Mouse (Mus musculus) heart, embryonic 11.5 days (tissue): ENCODE measurements around the gene Triap1. TPM values are rescaled to one million over a fixed set of nuclear protein-coding genes. Genes with fewer than 3 reads are reported as not detected.
"Not testable (repeated sequence)": the region's sequence is repeated elsewhere in the genome, so short reads cannot be mapped to it uniquely, and the experiment has no call there.

Experiments
- ATAC-seq: fragments of 200-750 bp; cut with Nextera tagmentation; replicated peaks from 2 replicates; pipeline ENCODE4 v1.8.0; 2017; ENCODE audit warnings: moderate library complexity; ENCODE audit not compliant: insufficient number of reproducible peaks, low FRiP score, low TSS enrichment
- H3K27ac ChIP-seq: fragments of 300-500 bp; sonication (generic); 2 replicates; pipeline ENCODE4 v1.5.1; 2014; ENCODE audit warnings: mild to moderate bottlenecking, low read depth, low read length
- H3K27me3 ChIP-seq: fragments of 300-500 bp; sonication (generic); 2 replicates; pipeline ENCODE4 v1.6.1; 2014; ENCODE audit warnings: mild to moderate bottlenecking, low read length, mixed read lengths; ENCODE audit not compliant: control insufficient read depth, insufficient read depth
- H3K36me3 ChIP-seq: fragments of 300-500 bp; sonication (generic); 2 replicates; pipeline ENCODE4 v1.6.1; 2014; ENCODE audit warnings: mild to moderate bottlenecking, low read length, moderate library complexity, mixed read lengths; ENCODE audit not compliant: control insufficient read depth, insufficient read depth
- H3K4me1 ChIP-seq: fragments of 300-500 bp; sonication (generic); 2 replicates; pipeline ENCODE4 v1.6.1; 2014; ENCODE audit warnings: low read length; ENCODE audit not compliant: control insufficient read depth, insufficient read depth
- H3K4me2 ChIP-seq: fragments of 300-500 bp; sonication (generic); 2 replicates; pipeline ENCODE4 v1.6.1; 2014; ENCODE audit warnings: mild to moderate bottlenecking, moderate library complexity
- H3K4me3 ChIP-seq: fragments of 300-500 bp; sonication (generic); 2 replicates; pipeline ENCODE4 v1.5.1; 2014; ENCODE audit warnings: low read depth, low read length
- H3K9ac ChIP-seq: fragments of 300-500 bp; sonication (generic); 2 replicates; pipeline ENCODE4 v1.6.1; 2014; ENCODE audit warnings: mild to moderate bottlenecking, low read depth, low read length, moderate library complexity
- H3K9me3 ChIP-seq: fragments of 300-500 bp; sonication (generic); replicated peaks from 2 replicates; pipeline ENCODE4 v1.6.1; 2016; ENCODE audit warnings: low read length; ENCODE audit not compliant: control insufficient read depth
- WGBS: fragments of 180-500 bp; shearing (Covaris S2); extraction: QIAGEN DNeasy Blood & Tissue Kit; methylation state at CpG from one replicate; pipeline ENCODE4 v1.1.7; 2014; ENCODE audit not compliant: insufficient replicate concordance; 5-methylcytosine and 5-hydroxymethylcytosine counted together
- polyA plus RNA-seq: library from polyadenylated mRNA; unstranded; fragments of >200 nt; fragmentation: Nextera tagmentation; extraction: Ambion mirVana; gene quantifications from 2 replicates; pipeline ENCODE4 v1.2.1, GENCODE M21; 2014

The Triap1 gene
- polyA plus RNA-seq, 1 experiment from 2014 or later, result 43.9 TPM

- no peak overlapping the region for H3K4me2 ChIP-seq
- H3K4me3 ChIP-seq, result no peak overlapping the region
- peaks cover 5% of the 10 kb centered on the region; the same call in 1 of the 2 replicates for H3K27me3 ChIP-seq
- no peaks in the 10 kb centered on the region for H3K4me1 ChIP-seq
- ATAC-seq, result no peak
- H3K9me3 ChIP-seq, result no peaks in the 10 kb centered on the region
- no peaks in the 10 kb centered on the region for H3K36me3 ChIP-seq
- H3K9ac ChIP-seq, result no peak overlapping the region
- 77% methylated on average over 4 of the region's 4 CpGs for WGBS
- H3K27ac ChIP-seq, result no peak overlapping the region
These were observed 23.8 kb downstream of the Triap1 start for GRCm38 (mm10) chr5:115364782-115365181.

GRCm38 (mm10) chr5:115371736-115372135 lies 30.7 kb downstream of the Triap1 start:
- WGBS, result 37% methylated on average over 9 of the region's 9 CpGs
- Histone ChIP-seq H3K4me1 (0 out of 2 replicates have a peak, but pooled peaks cover 2% of the 10 kb centered on the region), H3K4me3 (no peak overlapping the region), H3K27me3 (peaks cover 3% of the 10 kb centered on the region; the same call in 1 of the 2 replicates), H3K36me3 (no peaks in the 10 kb centered on the region), H3K4me2 (no peak overlapping the region), H3K9me3 (no peaks in the 10 kb centered on the region), H3K9ac (no peak overlapping the region), H3K27ac (no peak overlapping the region)
- ATAC-seq, result no peak

GRCm38 (mm10) chr5:115373441-115374203 lies 32.6 kb downstream of the Triap1 start:
- no peak overlapping the region for H3K27ac ChIP-seq
- no peak for ATAC-seq
- peak overlapping the region; percentile 77 for H3K4me2 ChIP-seq
- peak overlapping the region; percentile 78; the same call in 1 of the 2 replicates for H3K9ac ChIP-seq
- H3K4me3 ChIP-seq, result peak overlapping the region; percentile 37
- WGBS, result 17% methylated on average over 26 of the region's 26 CpGs
- 0 out of 2 replicates have a peak, but pooled peaks cover 2% of the 10 kb centered on the region for H3K4me1 ChIP-seq
- no peaks in the 10 kb centered on the region for H3K36me3 ChIP-seq
- H3K27me3 ChIP-seq, result peaks cover 3% of the 10 kb centered on the region; the same call in 1 of the 2 replicates
- H3K9me3 ChIP-seq, result no peaks in the 10 kb centered on the region

GRCm38 (mm10) chr5:115374204-115374820 lies 33.3 kb downstream of the Triap1 start:
- H3K27me3 ChIP-seq, result peaks cover 3% of the 10 kb centered on the region; the same call in 1 of the 2 replicates
- peak overlapping the region; percentile 78; the same call in 1 of the 2 replicates for H3K9ac ChIP-seq
- WGBS, result 19% methylated on average over 11 of the region's 11 CpGs
- 0 out of 2 replicates have a peak, but pooled peaks cover 2% of the 10 kb centered on the region for H3K4me1 ChIP-seq
- ATAC-seq, result no peak
- H3K36me3 ChIP-seq, result no peaks in the 10 kb centered on the region
- no peaks in the 10 kb centered on the region for H3K9me3 ChIP-seq
- peak overlapping the region; percentile 37 for H3K4me3 ChIP-seq
- no peak overlapping the region for H3K27ac ChIP-seq
- H3K4me2 ChIP-seq, result peak overlapping the region; percentile 77

DNA sequence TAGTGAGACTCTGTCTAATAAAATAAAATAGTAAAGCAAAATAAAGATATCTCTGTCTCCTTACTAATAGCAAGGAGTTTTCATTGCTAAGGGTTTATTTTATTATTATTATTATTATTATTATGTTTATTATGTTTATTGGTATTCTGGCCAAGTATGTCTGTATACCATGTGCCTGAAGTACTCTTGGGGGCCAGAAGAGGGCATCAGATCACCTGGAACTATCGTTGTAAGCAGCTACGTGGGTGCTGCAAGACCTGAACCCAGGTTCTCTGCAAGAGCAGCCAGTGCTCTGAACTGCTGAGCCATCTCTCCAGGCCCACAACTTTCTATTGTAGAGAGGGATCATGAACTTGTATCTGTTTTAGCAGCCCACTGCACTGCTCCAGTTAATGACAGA lies 34.4 kb downstream of the Triap1 start:
- 54% methylated on average over 2 of the region's 2 CpGs for WGBS
- H3K4me2 ChIP-seq, result no peak overlapping the region
- 0 out of 2 replicates have a peak, but pooled peaks cover 2% of the 10 kb centered on the region for H3K4me1 ChIP-seq
- no peaks in the 10 kb centered on the region for H3K36me3 ChIP-seq
- H3K27ac ChIP-seq, result no peak overlapping the region
- ATAC-seq, result no peak
- no peak overlapping the region for H3K9ac ChIP-seq
- H3K27me3 ChIP-seq, result peaks cover 3% of the 10 kb centered on the region; the same call in 1 of the 2 replicates
- no peak overlapping the region for H3K4me3 ChIP-seq
- no peaks in the 10 kb centered on the region for H3K9me3 ChIP-seq

DNA sequence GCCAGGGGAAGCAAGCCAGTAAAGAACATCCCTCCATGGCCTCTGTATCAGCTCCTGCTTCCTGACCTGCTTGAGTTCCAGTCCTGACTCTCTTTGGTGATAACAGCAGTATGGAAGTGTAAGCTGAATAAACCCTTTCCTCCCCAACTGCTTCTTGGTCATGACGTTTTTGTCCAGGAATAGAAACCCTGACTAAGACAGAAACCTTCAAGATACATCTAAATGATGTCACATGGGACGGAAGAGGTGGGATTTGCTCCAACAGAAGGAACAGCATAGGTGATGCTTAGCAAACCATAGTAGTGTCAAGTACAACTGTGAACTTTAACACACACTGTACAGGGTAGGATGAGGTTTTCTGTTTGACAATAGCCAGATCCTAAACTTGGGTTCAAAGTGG lies 37.9 kb downstream of the Triap1 start:
- 64% methylated on average over 2 of the region's 2 CpGs for WGBS
- H3K4me2 ChIP-seq, ATAC-seq, H3K9me3 ChIP-seq, H3K4me3 ChIP-seq, H3K4me1 ChIP-seq, H3K27me3 ChIP-seq, H3K9ac ChIP-seq, H3K36me3 ChIP-seq, H3K27ac ChIP-seq: not testable (repeated sequence)

- no peaks in the 10 kb centered on the region for H3K9me3 ChIP-seq
- no peak for ATAC-seq
- H3K27me3 ChIP-seq, result peaks cover 4% of the 10 kb centered on the region; the same call in 1 of the 2 replicates
- H3K4me3 ChIP-seq, result no peak overlapping the region
- H3K36me3 ChIP-seq, result no peaks in the 10 kb centered on the region
- H3K4me2 ChIP-seq, result no peak overlapping the region
- H3K9ac ChIP-seq, result no peak overlapping the region
- peaks cover 10% of the 10 kb centered on the region; the same call in 1 of the 2 replicates for H3K4me1 ChIP-seq
- H3K27ac ChIP-seq, result no peak overlapping the region
- WGBS, result 34% methylated on average over 9 of the region's 9 CpGs
These were observed 50.9 kb downstream of the Triap1 start for GRCm38 (mm10) chr5:115391935-115392334.

DNA sequence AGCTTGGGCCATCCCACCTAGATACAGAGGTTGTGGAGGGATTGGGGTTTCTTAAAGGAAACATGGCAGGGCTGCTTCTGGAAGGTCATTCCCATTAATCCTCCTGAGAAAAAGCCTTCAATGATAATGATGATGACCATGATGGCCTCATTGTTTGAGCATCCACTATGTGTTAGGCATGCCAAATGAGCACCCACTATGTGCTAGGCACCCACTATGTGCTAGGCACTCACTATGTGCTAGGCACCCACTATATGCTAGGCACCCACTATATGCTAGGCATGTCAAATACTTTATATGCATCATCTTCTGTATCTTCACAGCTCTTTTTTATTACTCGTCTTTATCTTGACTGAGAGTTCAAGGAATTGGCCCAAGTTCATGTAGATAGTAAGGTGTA lies 51.9 kb downstream of the Triap1 start:
- Histone ChIP-seq H3K9ac (no peak overlapping the region), H3K36me3 (no peaks in the 10 kb centered on the region), H3K4me1 (peaks cover 10% of the 10 kb centered on the region; the same call in 1 of the 2 replicates), H3K4me2 (no peak overlapping the region), H3K27me3 (peaks cover 6% of the 10 kb centered on the region; the same call in 1 of the 2 replicates), H3K27ac (no peak overlapping the region), H3K9me3 (no peaks in the 10 kb centered on the region), H3K4me3 (no peak overlapping the region)
- no peak for ATAC-seq
- 73% methylated on average over 1 of the region's 1 CpGs for WGBS
